12 mouse cellular contexts compared by ENCODE assay signal in genomic region chr13:52036351-52036750, GRCm38 (mm10).
DNase-seq lines count a peak whose midpoint lies in the region; ATAC-seq and TF ChIP-seq lines count a peak whose summit lies in the region.
"Had no signal": no experiment of that assay in that cellular context is flagged by ENCODE, and none has a peak within 500 bp of the region (broad histone marks: within the 10 kb centered on the region; RNA-seq: fewer than 3 reads in every experiment).

No protein-coding gene starts in this region.

- DNase-seq in forebrain, embryonic 10.5 days (ENCODE audit: extremely low spot score, low spot score): no peak
- DNase-seq in spleen, adult 2 months (ENCODE audit: low read depth in 1 of 2, low spot score in 2 of 2): peak in 1 of 2 experiments; percentile 41
- DNase-seq in spleen, adult 12 weeks (ENCODE audit: low spot score): no peak
- no peak for DNase-seq in liver, embryonic 11.5 days (ENCODE audit: low spot score)
- DNase-seq in frontal cortex, postnatal 10 days (ENCODE audit: low spot score in 2 of 2): no peak
- DNase-seq: cerebellum, adult 11 months; heart, postnatal 4 days; kidney, postnatal 4 days; lung, postnatal 4 days had no signal

- H3K27ac ChIP-seq in forebrain, embryonic 15.5 days (replicated peaks): no peak overlapping the region
- H3K27ac ChIP-seq in forebrain, embryonic 10.5 days: no peak overlapping the region
- H3K27ac ChIP-seq in spleen, adult 2 months (ENCODE audit: insufficient read depth, low read length): peak overlapping the region; percentile 13; the same call in 1 of the 2 replicates
- H3K27ac ChIP-seq in intestine, postnatal 0 days (ENCODE audit: low read depth, low read length): peak overlapping the region; percentile 28; the same call in 1 of the 2 replicates
- no peak overlapping the region for H3K27ac ChIP-seq in liver, embryonic 11.5 days (ENCODE audit: low read depth, low read length)

- no peaks in the 10 kb centered on the region for H3K27me3 ChIP-seq in forebrain, embryonic 15.5 days
- H3K27me3 ChIP-seq in forebrain, embryonic 10.5 days (ENCODE audit: poor library complexity, severe bottlenecking): no peaks in the 10 kb centered on the region
- H3K27me3 ChIP-seq in spleen, adult 2 months (ENCODE audit: control insufficient read depth, insufficient read depth, low read length): no peaks in the 10 kb centered on the region
- H3K27me3 ChIP-seq in intestine, postnatal 0 days (replicated peaks; ENCODE audit: control insufficient read depth, insufficient read depth, low read length): no peaks in the 10 kb centered on the region
- H3K27me3 ChIP-seq in liver, embryonic 11.5 days (replicated peaks; ENCODE audit: control insufficient read depth, insufficient read depth, low read length): no peaks in the 10 kb centered on the region

- TF ChIP-seq CTCF in spleen, adult 2 months (IDR thresholded peaks at IDR 0.05; ENCODE audit: extremely low read depth, insufficient read depth, insufficient read length, insufficient replicate concordance): no peak
- TF ChIP-seq CTCF in intestine, postnatal 0 days (IDR thresholded peaks at IDR 0.05; ENCODE audit: low read depth): no peak

- H3K9me3 ChIP-seq in forebrain, embryonic 15.5 days: no peaks in the 10 kb centered on the region
- no peaks in the 10 kb centered on the region for H3K9me3 ChIP-seq in forebrain, embryonic 10.5 days
- H3K9me3 ChIP-seq in intestine, postnatal 0 days (ENCODE audit: control insufficient read depth): no peaks in the 10 kb centered on the region
- no peaks in the 10 kb centered on the region for H3K9me3 ChIP-seq in liver, embryonic 11.5 days (ENCODE audit: control insufficient read depth, low read length)

- ATAC-seq in forebrain, embryonic 15.5 days (replicated peaks): 0 out of 2 replicates have a peak, but pooled peaks have one; percentile 34
- 0 out of 2 replicates have a peak, but pooled peaks have one; percentile 26 for ATAC-seq in intestine, postnatal 0 days
- ATAC-seq in liver, embryonic 11.5 days (replicated peaks; ENCODE audit: low FRiP score): no peak
- ATAC-seq in erythroblast, adult 5-6 weeks (replicated peaks; ENCODE audit: low FRiP score, poor library complexity, severe bottlenecking): no peak

- H3K36me3 ChIP-seq in forebrain, embryonic 15.5 days: no peaks in the 10 kb centered on the region
- H3K36me3 ChIP-seq in forebrain, embryonic 10.5 days (replicated peaks): no peaks in the 10 kb centered on the region
- H3K36me3 ChIP-seq in spleen, adult 2 months (ENCODE audit: control insufficient read depth, insufficient read depth, low read length): no peaks in the 10 kb centered on the region
- no peaks in the 10 kb centered on the region for H3K36me3 ChIP-seq in intestine, postnatal 0 days (ENCODE audit: control insufficient read depth, insufficient read depth)
- H3K36me3 ChIP-seq in liver, embryonic 11.5 days (ENCODE audit: control insufficient read depth, insufficient read depth, low read length): no peaks in the 10 kb centered on the region

- TF ChIP-seq POLR2A in spleen, adult 2 months (IDR thresholded peaks at IDR 0.05; ENCODE audit: low read depth, low read length): no peak

- no peak overlapping the region for H3K4me2 ChIP-seq in forebrain, embryonic 15.5 days (replicated peaks)
- no peak overlapping the region for H3K4me2 ChIP-seq in intestine, postnatal 0 days (replicated peaks; ENCODE audit: low read depth)
- no peak overlapping the region for H3K4me2 ChIP-seq in liver, embryonic 11.5 days

- H3K4me1 ChIP-seq in forebrain, embryonic 15.5 days: peaks cover 8% of the 10 kb centered on the region; the same call in 1 of the 2 replicates
- H3K4me1 ChIP-seq in forebrain, embryonic 10.5 days: peaks cover 8% of the 10 kb centered on the region
- H3K4me1 ChIP-seq in spleen, adult 2 months (ENCODE audit: control insufficient read depth, insufficient read depth, insufficient read length): peaks cover 21% of the 10 kb centered on the region; the same call in 1 of the 2 replicates
- peaks cover 8% of the 10 kb centered on the region for H3K4me1 ChIP-seq in intestine, postnatal 0 days (replicated peaks; ENCODE audit: control insufficient read depth, insufficient read depth, low read length)
- 0 out of 2 replicates have a peak, but pooled peaks cover 3% of the 10 kb centered on the region for H3K4me1 ChIP-seq in liver, embryonic 11.5 days (replicated peaks; ENCODE audit: control insufficient read depth, insufficient read depth, low read length)

- H3K4me3 ChIP-seq in forebrain, embryonic 15.5 days: no peak overlapping the region
- H3K4me3 ChIP-seq in forebrain, embryonic 10.5 days: no peak overlapping the region
- H3K4me3 ChIP-seq in spleen, adult 2 months (ENCODE audit: extremely low read depth, insufficient read depth, insufficient read length): no peak overlapping the region
- no peak overlapping the region for H3K4me3 ChIP-seq in intestine, postnatal 0 days (ENCODE audit: low read depth, low read length)
- H3K4me3 ChIP-seq in liver, embryonic 11.5 days (ENCODE audit: low read depth, low read length): no peak overlapping the region

- WGBS in forebrain, embryonic 15.5 days: 67% methylated on average over 5 of the region's 5 CpGs
- 88% methylated on average over 5 of the region's 5 CpGs for WGBS in forebrain, embryonic 10.5 days
- WGBS in spleen, adult 2 months: 50% methylated on average over 5 of the region's 5 CpGs
- WGBS in intestine, postnatal 0 days: 75% methylated on average over 5 of the region's 5 CpGs
- WGBS in liver, embryonic 11.5 days: 81% methylated on average over 5 of the region's 5 CpGs

- no peak overlapping the region for H3K9ac ChIP-seq in forebrain, embryonic 15.5 days (replicated peaks)
- no peak overlapping the region for H3K9ac ChIP-seq in intestine, postnatal 0 days (ENCODE audit: low read depth, low read length)
- no peak overlapping the region for H3K9ac ChIP-seq in liver, embryonic 11.5 days (ENCODE audit: low read depth, low read length)

Comparison
In these comparisons a context has a peak if more than half of its experiments do, and no peak if none do; other contexts are left out.
1. ATAC-seq: peak in forebrain, embryonic 15.5 days (single experiment) and intestine, postnatal 0 days (single experiment); none in liver, embryonic 11.5 days (single experiment) and erythroblast, adult 5-6 weeks (single experiment).
2. H3K27ac ChIP-seq: peak in spleen, adult 2 months (single experiment) and intestine, postnatal 0 days (single experiment); none in forebrain, embryonic 15.5 days (single experiment), forebrain, embryonic 10.5 days (single experiment) and liver, embryonic 11.5 days (single experiment).